Mouse (Mus musculus) thymus, postnatal 10 days (tissue): ENCODE data around the gene Pomt1.
"Not testable (repeated sequence)": the region's sequence is repeated elsewhere in the genome, so short reads cannot be mapped to it uniquely, and the experiment has no call there.

Experiments used
- DNase-seq, 2 experiments: peaks; one replicate each; pipeline ENCODE4 v3.0.0; 2021; ENCODE audit warnings: low spot score in 2 of 2

Pomt1 gene

DNA sequence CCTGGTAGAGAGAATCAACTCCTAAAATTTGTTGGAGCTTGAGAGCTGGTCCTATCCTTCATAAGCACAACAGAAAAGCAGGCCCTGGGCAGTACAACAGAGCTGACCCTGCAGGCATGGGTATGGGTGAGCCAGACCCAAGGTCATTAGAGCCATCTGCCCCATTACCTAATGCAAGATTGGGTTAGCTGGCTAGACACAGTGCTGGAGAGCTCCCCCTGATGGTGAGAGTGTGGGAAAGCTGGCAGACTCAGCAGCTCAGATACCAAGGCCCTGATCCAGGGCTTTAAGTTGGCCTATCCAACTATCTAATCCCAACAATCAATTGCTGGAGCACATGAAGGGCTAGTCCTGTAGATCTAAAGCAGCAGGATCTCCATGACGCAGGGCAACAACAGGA lies 46.3 kb downstream of the Pomt1 start:
- DNase-seq: peak; percentile 22 to 62

GRCm38 (mm10) chr2:32283986-32284385 lies 47.6 kb downstream of the Pomt1 start:
- no peak for DNase-seq

DNA sequence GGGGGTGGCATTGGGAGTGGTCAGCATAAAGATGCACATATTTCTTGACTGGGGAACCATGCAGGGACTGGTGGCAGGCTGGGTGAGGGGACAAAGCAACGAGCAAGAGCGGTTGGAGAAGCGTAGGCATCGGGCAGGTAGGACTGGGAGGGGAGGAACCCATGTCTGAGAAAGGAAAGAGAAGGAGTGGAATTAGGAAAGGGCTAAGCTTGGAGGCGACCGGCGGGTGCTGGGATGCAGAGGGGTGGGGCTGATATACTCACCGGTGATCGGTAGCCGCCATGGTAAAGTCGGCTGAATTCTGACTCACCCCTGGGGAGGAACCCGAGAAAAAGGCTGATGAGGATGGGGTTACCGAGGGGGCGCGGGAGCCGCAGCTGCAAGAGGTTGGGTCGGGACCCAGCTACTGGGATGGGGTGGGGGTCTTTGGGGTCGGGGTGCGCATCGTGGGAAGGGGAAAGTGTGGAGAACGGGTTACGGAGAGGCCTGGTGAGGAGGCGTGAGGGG lies 51.0 kb downstream of the Pomt1 start, which contains the start of gene Golga2:
Golga2 (plus strand) TSS at position 51 of the 507 bp plus-strand sequence.
- peak in 1 of 2 experiments; percentile 34 for DNase-seq

DNA sequence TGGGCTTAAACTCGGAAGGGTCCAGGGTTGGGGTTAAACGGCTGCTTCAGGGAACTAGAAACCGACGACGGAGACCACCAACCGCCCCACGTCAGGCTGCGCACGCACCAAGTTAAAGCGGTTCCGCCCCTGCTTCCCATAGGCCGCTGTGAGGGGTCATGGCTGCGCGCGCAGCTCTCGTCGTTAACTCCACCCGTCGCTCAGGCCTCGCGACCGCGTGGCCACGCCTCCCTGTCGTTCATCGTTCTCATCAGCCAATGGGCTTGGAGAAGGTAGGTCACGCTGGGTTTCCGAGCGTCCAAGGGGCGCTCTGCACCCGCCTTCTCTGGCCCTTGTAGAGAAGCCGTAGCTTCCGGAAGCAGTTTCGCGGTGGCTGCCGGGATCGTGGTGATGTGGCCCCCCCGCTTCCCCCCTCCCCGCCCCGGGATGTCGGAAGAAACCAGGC lies 51.6 kb downstream of the Pomt1 start, which contains the start of gene Swi5:
Swi5 (minus strand) TSS at position 153 of the 445 bp plus-strand sequence.
- peak; percentile 98 to 100 for DNase-seq

GRCm38 (mm10) chr2:32288371-32288931 lies 52.1 kb downstream of the Pomt1 start:
- no peak for DNase-seq

GRCm38 (mm10) chr2:32289578-32289977 lies 53.2 kb downstream of the Pomt1 start:
- DNase-seq: peak in 1 of 2 experiments; percentile 59

DNA sequence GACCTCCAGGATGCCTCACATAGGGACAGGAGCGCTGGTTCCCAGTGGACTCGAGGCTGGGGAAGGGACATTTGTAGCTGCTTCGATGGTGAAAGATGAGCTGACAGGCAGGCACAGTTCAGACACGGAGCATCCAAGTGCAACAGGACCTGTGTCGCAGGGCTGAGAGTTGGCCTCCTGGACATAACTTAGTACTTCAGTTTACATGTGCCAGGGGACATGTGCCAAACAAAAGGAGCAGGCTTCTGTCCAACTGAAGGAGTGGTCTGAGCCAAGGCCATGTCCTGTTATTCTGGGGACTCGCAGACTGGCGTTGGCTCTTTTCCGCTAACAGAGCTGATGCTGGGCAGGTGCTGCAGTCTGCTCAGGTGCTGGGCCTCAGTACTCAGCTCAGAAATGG lies 58.0 kb downstream of the Pomt1 start:
- no peak for DNase-seq

- no peak for DNase-seq
Measured at GRCm38 (mm10) chr2:32295285-32295684, 58.9 kb downstream of the Pomt1 start.

GRCm38 (mm10) chr2:32295842-32296241 lies 59.5 kb downstream of the Pomt1 start:
- DNase-seq: not testable (repeated sequence)

GRCm38 (mm10) chr2:32299469-32299868 lies 63.1 kb downstream of the Pomt1 start:
- DNase-seq: no peak

DNA sequence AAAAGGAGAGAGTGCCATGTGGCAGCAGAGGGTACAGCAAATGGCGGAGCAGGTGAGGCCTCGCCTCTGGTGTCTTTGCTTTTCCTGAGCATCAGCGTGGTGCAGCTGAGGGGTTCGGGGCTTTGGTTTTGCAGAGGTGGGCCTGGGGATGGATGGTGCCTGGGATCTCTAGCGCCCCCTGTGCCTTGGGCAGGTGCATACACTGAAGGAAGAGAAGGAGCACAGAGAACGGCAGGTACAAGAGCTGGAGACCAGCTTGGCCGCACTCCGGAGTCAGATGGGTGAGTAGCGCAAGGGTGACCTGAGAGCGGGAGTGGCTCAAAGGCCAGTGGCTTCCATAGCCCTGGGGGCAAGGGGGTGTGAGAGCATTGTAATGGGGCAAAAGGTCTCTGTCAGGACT lies 66.6 kb downstream of the Pomt1 start:
- DNase-seq: no peak

DNA sequence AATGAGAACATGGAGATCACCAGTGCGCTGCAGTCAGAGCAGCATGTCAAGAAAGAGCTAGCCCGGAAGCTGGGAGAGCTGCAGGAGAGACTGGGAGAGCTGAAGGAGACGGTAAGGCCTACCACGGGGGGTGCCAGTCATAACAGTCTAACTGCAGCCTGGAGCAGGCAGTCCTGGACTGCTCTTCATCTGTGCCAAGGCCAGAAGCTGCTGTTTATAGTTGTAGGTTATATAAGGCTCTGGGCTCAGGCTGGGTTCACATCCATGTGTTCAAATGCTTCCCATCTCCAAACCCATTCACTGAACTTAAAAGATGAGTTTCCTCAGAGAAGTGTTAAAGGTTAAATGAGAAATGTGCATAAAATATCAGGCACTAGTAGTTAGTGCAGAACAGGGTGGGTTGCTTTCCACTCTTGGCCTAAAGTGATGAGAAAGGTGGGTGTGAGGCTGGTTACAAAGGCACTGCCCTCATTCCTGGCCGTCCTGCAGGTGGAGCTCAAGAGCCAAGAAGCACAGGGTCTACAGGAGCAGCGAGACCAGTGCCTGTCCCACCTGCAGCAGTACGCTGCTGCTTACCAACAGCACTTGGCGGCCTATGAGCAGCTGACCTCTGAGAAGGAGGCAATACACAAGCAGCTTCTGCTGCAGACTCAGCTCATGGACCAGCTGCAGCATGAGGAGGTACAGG lies 67.9 kb downstream of the Pomt1 start:
- DNase-seq: peak; percentile 33 to 73
